Mouse (Mus musculus): ENCODE results near the gene Pign. TPM values are rescaled to one million over a fixed set of nuclear protein-coding genes. Genes with fewer than 3 reads are reported as not detected.

The Pign gene
- polyA plus RNA-seq, 1 experiment from 2014 or later, result 12.8 TPM

- Histone ChIP-seq H3K4me3 (no peak overlapping the region), H3K9me3 (no peaks in the 10 kb centered on the region), H3K36me3 (peaks cover 1% of the 10 kb centered on the region; the same call in 1 of the 2 replicates), H3K27me3 (ENCODE audit: insufficient read depth, poor library complexity, severe bottlenecking) (no peaks in the 10 kb centered on the region), H3K4me1 (no peaks in the 10 kb centered on the region), H3K27ac (no peak overlapping the region)
- no peak for DNase-seq (ENCODE audit: low spot score)
- WGBS, result 91% methylated on average over 3 of the region's 3 CpGs
Observed at GRCm38 (mm10) chr1:105553130-105553529, 110.3 kb downstream of the Pign start.

GRCm38 (mm10) chr1:105550163-105550562 is 113.3 kb downstream of the Pign start:
- no peaks in the 10 kb centered on the region for H3K4me1 ChIP-seq
- no peak overlapping the region for H3K4me3 ChIP-seq
- no peaks in the 10 kb centered on the region for H3K27me3 ChIP-seq (ENCODE audit: insufficient read depth, poor library complexity, severe bottlenecking)
- no peaks in the 10 kb centered on the region for H3K9me3 ChIP-seq
- DNase-seq (ENCODE audit: low spot score), result no peak
- H3K27ac ChIP-seq, result no peak overlapping the region
- peaks cover 10% of the 10 kb centered on the region; the same call in 1 of the 2 replicates for H3K36me3 ChIP-seq

GRCm38 (mm10) chr1:105549648-105550047 is 113.8 kb downstream of the Pign start:
- no peaks in the 10 kb centered on the region for H3K9me3 ChIP-seq
- 86% methylated on average over 4 of the region's 4 CpGs for WGBS
- H3K27me3 ChIP-seq (ENCODE audit: insufficient read depth, poor library complexity, severe bottlenecking), result no peaks in the 10 kb centered on the region
- peaks cover 10% of the 10 kb centered on the region; the same call in 1 of the 2 replicates for H3K36me3 ChIP-seq
- no peak for DNase-seq (ENCODE audit: low spot score)
- H3K27ac ChIP-seq, result no peak overlapping the region
- no peak overlapping the region for H3K4me3 ChIP-seq
- H3K4me1 ChIP-seq, result no peaks in the 10 kb centered on the region

GRCm38 (mm10) chr1:105543051-105543450 is 120.4 kb downstream of the Pign start:
- DNase-seq (ENCODE audit: low spot score), result no peak
- Histone ChIP-seq H3K4me3 (no peak overlapping the region), H3K27me3 (ENCODE audit: insufficient read depth, poor library complexity, severe bottlenecking) (no peaks in the 10 kb centered on the region), H3K4me1 (no peaks in the 10 kb centered on the region), H3K9me3 (peaks cover 6% of the 10 kb centered on the region), H3K27ac (no peak overlapping the region), H3K36me3 (peaks cover 49% of the 10 kb centered on the region)
- 81% methylated on average over 1 of the region's 1 CpGs for WGBS

- H3K36me3 ChIP-seq, result peaks cover 8% of the 10 kb centered on the region
- H3K9me3 ChIP-seq, result no peaks in the 10 kb centered on the region
- no peak overlapping the region for H3K4me3 ChIP-seq
- DNase-seq (ENCODE audit: low spot score), result no peak
- no peak overlapping the region for H3K27ac ChIP-seq
- no peaks in the 10 kb centered on the region for H3K27me3 ChIP-seq (ENCODE audit: insufficient read depth, poor library complexity, severe bottlenecking)
- whole genome bisulfite sequencing, result 56% methylated on average over 2 of the region's 2 CpGs
- no peaks in the 10 kb centered on the region for H3K4me1 ChIP-seq
Observed at GRCm38 (mm10) chr1:105523768-105524167, 139.7 kb downstream of the Pign start.

GRCm38 (mm10) chr1:105522321-105522720 is 141.2 kb downstream of the Pign start:
- Histone ChIP-seq H3K27ac (no peak overlapping the region), H3K36me3 (peaks cover 8% of the 10 kb centered on the region), H3K4me3 (no peak overlapping the region), H3K27me3 (ENCODE audit: insufficient read depth, poor library complexity, severe bottlenecking) (no peaks in the 10 kb centered on the region), H3K4me1 (no peaks in the 10 kb centered on the region), H3K9me3 (no peaks in the 10 kb centered on the region)
- no peak for DNase-seq (ENCODE audit: low spot score)
- WGBS, result 58% methylated on average over 2 of the region's 2 CpGs

- Histone ChIP-seq H3K27ac (no peak overlapping the region), H3K4me1 (no peaks in the 10 kb centered on the region), H3K4me3 (no peak overlapping the region), H3K9me3 (no peaks in the 10 kb centered on the region), H3K27me3 (ENCODE audit: insufficient read depth, poor library complexity, severe bottlenecking) (no peaks in the 10 kb centered on the region), H3K36me3 (peaks cover 8% of the 10 kb centered on the region)
- no peak for DNase-seq (ENCODE audit: low spot score)
Observed at GRCm38 (mm10) chr1:105518101-105518500, 145.4 kb downstream of the Pign start.

GRCm38 (mm10) chr1:105507116-105507515 is 156.4 kb downstream of the Pign start:
- no peak overlapping the region for H3K27ac ChIP-seq
- no peak overlapping the region for H3K4me3 ChIP-seq
- no peaks in the 10 kb centered on the region for H3K36me3 ChIP-seq
- H3K9me3 ChIP-seq, result no peaks in the 10 kb centered on the region
- DNase-seq (ENCODE audit: low spot score), result no peak
- WGBS, result 85% methylated on average over 1 of the region's 1 CpGs
- H3K4me1 ChIP-seq, result no peaks in the 10 kb centered on the region
- H3K27me3 ChIP-seq (ENCODE audit: insufficient read depth, poor library complexity, severe bottlenecking), result no peaks in the 10 kb centered on the region

- H3K4me1 ChIP-seq, result no peaks in the 10 kb centered on the region
- no peaks in the 10 kb centered on the region for H3K9me3 ChIP-seq
- H3K27ac ChIP-seq, result no peak overlapping the region
- 81% methylated on average over 5 of the region's 5 CpGs for WGBS
- no peak overlapping the region for H3K4me3 ChIP-seq
- DNase-seq (ENCODE audit: low spot score), result no peak
- no peaks in the 10 kb centered on the region for H3K27me3 ChIP-seq (ENCODE audit: insufficient read depth, poor library complexity, severe bottlenecking)
- no peaks in the 10 kb centered on the region for H3K36me3 ChIP-seq
Observed at GRCm38 (mm10) chr1:105492626-105493025, 170.9 kb downstream of the Pign start.

- Histone ChIP-seq H3K4me3 (no peak overlapping the region), H3K9me3 (no peaks in the 10 kb centered on the region), H3K27ac (no peak overlapping the region), H3K36me3 (no peaks in the 10 kb centered on the region), H3K27me3 (ENCODE audit: insufficient read depth, poor library complexity, severe bottlenecking) (no peaks in the 10 kb centered on the region), H3K4me1 (no peaks in the 10 kb centered on the region)
- no peak for DNase-seq (ENCODE audit: low spot score)
- 78% methylated on average over 3 of the region's 3 CpGs for WGBS
Observed at GRCm38 (mm10) chr1:105489456-105489855, 174.0 kb downstream of the Pign start.

GRCm38 (mm10) chr1:105487037-105487436 is 176.4 kb downstream of the Pign start:
- Histone ChIP-seq H3K36me3 (no peaks in the 10 kb centered on the region), H3K27ac (no peak overlapping the region), H3K27me3 (ENCODE audit: insufficient read depth, poor library complexity, severe bottlenecking) (no peaks in the 10 kb centered on the region), H3K9me3 (no peaks in the 10 kb centered on the region), H3K4me1 (no peaks in the 10 kb centered on the region), H3K4me3 (no peak overlapping the region)
- 65% methylated on average over 4 of the region's 4 CpGs for WGBS
- DNase-seq (ENCODE audit: low spot score), result no peak

Small RNA genes lying within 50 kb of the gene (microRNA-seq; reads per million reads assigned to microRNA genes)
- not detected for gene Gm22426

Other genes starting within 250 kb of the Pign start
- 21.4 and 21.8 TPM in 2 replicates for gene Relch, start 184 bp upstream of the Pign start, polyA plus RNA-seq (2016; fragmentation: Nextera tagmentation; extraction: Ambion mirVana)
- gene Tnfrsf11a, start 117.0 kb upstream of the Pign start, polyA plus RNA-seq (2016; fragmentation: Nextera tagmentation; extraction: Ambion mirVana), result 0.10 and 0.35 TPM in 2 replicates

All from heart, embryonic 10.5 days (tissue).